Mouse (Mus musculus) megakaryocyte, adult 5-6 weeks (primary cell): Measurements from ENCODE around the gene Treh. TPM values are rescaled to one million over a fixed set of nuclear protein-coding genes. Genes with fewer than 3 reads are reported as not detected.
A peak's percentile ranks its signal among the peaks of the same experiment; 100 is the strongest.
"Not testable (repeated sequence)": the region's sequence is repeated elsewhere in the genome, so short reads cannot be mapped to it uniquely, and the experiment has no call there.

Experiments
- ATAC-seq: 2 replicates; pipeline ENCODE4 v1.8.0; 2016; ENCODE audit warnings: mild to moderate bottlenecking, inconsistent platforms; ENCODE audit not compliant: poor library complexity, severe bottlenecking
- total RNA-seq, 2 experiments: library from RNA; stranded (forward) in 1 of 2; stranded (reverse) in 1 of 2; fragments of 153-499, 151-499 nt in 1 of 2; fragments of 221-1000, 200-1000 nt in 1 of 2; gene quantifications; 2 replicates each; pipeline versions ENCODE4 v1.2.3 to v1.2.4; 2015 to 2017

Gene Treh
- total RNA-seq (2015) (not detected in 2 replicates), total RNA-seq (2017) (not detected in 2 replicates)

DNA sequence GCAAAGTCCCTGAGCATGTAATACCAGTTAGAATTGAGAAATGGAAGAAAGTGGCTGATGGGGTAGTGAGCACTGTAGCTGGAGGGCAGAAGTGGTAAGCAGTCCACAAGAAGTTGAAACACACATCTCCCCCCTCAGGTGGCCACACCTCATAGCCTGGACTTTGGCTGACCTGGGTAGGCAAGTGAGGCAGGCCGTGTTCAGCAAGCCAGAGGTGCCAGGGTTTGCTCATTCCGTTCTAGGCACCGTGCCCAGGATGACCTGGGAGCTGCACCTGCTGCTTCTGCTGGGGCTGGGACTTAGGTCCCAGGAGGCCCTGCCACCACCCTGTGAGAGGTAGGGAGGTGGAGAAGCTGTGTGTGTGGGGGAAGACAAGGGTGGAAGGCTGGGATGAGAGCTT is at the start of gene Treh:
Treh (plus strand) TSS at position 229 of the 400 bp plus-strand sequence.
- no peak for ATAC-seq

- no peak for ATAC-seq
These were observed 48.6 kb upstream of the Treh start for GRCm38 (mm10) chr9:44624390-44624789.

- ATAC-seq, result no peak
These were observed 46.8 kb upstream of the Treh start for GRCm38 (mm10) chr9:44626268-44626667.

DNA sequence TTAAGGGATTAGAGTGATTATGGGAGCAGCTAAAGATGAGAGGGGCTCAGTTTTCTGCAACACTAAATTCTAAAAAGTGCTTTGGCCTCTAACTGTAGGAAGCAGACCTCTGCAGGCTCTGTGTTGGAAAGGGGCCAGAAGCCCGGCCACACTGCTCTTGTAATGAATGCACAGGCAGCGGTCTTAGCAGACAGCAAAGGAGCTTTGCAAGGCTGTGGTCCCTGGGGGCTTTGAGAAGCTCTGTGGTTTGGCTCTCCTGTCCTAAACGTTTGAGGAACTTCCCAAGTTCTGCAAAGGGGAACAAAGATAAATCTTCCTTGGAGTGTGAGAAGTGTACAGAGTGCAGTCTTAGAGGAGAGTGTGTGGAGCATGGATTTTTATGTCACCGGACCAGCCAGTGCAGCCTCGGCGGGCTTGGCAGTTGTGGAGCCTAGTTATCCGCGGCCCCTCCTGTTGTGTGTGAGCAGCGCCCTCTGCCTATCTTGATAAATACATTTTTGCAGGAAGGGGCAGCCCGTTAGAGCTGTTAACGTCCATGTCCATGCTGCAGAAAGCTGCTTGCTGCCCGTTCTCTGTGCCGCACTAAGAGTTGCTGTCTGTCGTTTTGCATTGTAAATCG is 35.4 kb upstream of the Treh start:
- peak; percentile 40; the same call in 1 of the 2 replicates for ATAC-seq

DNA sequence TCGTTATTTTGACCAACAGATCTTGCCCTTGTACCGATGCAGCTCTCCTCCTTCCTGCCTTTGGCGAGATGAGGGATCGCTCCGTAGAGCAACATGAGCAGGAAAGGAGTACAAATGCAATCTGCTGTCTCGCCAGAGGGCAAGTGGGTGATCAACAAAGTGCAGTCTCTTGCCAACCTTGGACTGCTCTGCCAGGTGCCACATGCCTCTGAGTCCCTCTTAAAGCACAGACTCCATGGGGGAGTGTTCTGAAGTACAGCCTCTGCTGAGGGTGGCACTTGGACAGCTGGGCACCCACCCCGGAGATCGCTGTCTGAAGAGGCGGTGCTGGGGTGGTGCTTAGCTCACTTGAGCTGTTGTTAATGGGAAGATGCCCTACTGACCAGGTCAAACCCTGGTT is 34.3 kb upstream of the Treh start:
- ATAC-seq, result 0 out of 2 replicates have a peak, but pooled peaks have one; percentile 18

- ATAC-seq, result not testable (repeated sequence)
These were observed 33.0 kb upstream of the Treh start for GRCm38 (mm10) chr9:44640028-44640427.

DNA sequence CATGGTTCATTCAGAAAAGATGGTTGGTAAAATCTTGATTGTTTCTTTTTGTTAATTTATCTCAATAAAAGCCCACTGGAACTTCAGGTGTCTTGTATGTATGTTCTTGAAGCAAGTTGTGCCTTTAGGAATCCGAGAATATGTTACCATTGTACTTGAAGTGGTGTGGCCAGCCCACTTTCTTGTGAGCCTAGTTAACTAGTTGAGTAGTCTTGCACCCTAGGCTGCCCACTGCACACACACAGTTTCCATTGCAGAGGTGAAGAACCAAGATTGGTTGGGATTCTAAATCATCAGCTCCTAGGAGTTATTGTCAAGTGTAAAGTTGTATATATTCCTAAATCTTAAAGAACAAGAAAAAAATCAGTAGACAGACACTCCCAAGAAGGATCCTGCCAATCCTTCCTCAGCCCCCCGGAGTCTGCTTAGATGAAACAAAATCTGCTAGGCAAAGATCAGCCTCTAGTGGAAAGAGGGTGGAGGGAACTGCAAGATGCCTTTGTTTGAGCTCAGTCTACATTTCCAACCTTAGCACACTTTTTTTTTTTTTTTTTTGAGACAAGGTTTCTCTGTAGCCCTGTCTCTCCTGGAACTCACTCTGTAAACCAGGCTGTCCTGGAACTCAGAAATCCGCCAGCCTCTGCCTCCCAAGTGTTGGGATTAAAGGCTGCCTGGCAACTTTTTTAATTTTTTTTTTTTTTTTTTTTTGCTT is 32.2 kb upstream of the Treh start:
- ATAC-seq, result no peak

GRCm38 (mm10) chr9:44641616-44642015 is 31.4 kb upstream of the Treh start:
- ATAC-seq, result no peak

- no peak for ATAC-seq
These were observed 29.9 kb upstream of the Treh start for GRCm38 (mm10) chr9:44643103-44643502.

DNA sequence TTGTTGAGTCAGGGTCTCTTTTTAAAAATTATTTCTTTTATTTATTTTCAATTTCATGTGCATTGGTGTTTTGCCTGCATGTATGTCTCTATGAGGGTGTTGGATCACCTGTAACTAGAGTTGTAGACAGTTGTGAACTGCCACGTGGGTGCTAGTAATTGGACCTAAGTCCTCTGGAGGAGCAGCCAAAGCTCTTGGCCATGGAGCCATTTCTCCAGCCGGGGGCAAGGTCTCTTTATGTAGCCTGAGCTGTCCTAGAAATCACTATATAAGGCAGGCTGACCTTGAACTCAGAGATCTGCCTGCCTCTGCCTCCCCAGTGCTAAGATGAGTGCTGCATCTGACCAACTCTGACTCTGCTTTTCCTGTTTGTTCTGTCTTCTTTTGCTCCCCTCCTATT is 28.8 kb upstream of the Treh start:
- ATAC-seq, result no peak

- ATAC-seq, result no peak
These were observed 27.6 kb upstream of the Treh start for GRCm38 (mm10) chr9:44645481-44645880.

DNA sequence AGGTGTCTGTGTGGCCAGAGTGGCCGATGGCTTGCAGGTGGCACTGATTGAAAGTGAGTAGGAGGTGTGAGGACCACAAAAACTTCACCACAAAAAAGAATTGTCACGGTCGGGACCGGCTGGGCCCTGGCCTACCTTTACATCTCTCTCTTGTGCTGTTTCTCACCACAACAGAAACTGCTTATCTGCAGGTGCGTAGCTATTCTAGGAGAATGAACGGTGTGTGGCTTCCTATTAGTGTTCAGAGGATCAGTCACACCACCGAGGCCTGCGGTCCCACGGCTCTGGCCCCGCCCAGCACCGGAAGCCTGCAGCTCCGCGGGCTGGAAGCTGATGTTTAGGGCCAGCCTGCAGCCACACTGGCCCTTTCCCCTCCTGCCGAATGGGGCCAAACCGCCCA is 27.1 kb upstream of the Treh start:
- peak; percentile 93 for ATAC-seq

- no peak for ATAC-seq
These were observed 26.7 kb upstream of the Treh start for GRCm38 (mm10) chr9:44646366-44646765.

- no peak for ATAC-seq
These were observed 26.0 kb upstream of the Treh start for GRCm38 (mm10) chr9:44647026-44647425.

GRCm38 (mm10) chr9:44647656-44648055 is 25.4 kb upstream of the Treh start:
- ATAC-seq, result no peak

DNA sequence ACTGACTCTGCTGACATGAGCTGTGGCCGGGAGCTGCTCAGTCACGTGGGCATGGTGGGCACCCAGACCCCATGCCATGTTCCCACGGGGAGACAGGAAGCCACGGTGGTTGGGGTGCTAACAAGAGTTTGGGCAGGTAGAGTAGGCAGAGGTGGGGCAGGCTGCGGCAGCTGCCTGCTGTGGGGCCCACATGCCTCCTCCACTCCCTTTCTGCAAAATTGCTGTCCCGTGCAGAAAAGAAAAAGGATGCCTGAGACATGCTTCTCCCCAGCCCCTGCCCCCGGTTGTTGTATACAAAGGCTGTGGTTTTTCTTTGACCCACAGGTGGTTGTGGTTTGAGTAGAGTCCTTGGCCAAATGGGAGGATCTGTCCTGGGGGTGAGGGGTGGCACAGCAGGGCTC is 24.2 kb upstream of the Treh start:
- no peak for ATAC-seq

DNA sequence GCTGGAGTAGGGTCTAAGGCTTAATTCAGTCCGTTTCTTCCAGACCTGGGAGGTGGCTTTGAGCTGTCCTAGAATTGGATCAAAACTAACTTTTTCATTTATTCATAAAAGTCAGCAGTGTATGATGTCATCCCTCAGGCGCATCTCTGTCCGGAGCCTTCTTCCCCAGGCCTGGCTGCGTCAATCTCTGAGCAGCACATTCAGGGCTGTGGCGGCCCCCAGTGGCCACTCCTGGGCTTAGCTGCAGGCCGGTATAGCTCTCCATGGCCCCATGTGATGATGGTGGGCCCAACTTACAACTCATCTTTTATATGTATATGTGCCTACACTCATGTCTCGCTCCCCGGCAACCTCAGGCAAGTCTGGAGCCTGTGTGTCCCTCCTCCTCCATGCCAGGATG is 21.0 kb upstream of the Treh start:
- peak; percentile 88 for ATAC-seq

DNA sequence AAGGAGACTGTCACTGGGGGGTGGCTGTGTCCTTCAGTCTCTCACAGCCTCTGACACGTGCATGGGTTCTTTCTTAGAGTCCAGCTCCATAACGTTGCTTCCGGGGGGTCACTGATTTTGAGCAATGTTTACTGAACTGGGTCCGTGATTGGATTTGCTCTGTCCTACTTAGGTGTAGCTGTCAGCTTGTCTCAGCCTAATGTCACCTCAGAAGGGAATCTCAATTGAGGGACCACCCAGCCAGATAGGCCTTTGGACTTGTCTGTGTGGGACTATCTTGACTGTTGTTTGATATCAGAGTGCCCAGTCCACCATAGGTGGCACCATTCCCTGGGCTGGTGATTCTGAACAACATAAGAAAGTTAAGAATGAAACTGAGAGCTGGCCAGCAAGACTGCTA is 19.1 kb upstream of the Treh start:
- ATAC-seq, result no peak

DNA sequence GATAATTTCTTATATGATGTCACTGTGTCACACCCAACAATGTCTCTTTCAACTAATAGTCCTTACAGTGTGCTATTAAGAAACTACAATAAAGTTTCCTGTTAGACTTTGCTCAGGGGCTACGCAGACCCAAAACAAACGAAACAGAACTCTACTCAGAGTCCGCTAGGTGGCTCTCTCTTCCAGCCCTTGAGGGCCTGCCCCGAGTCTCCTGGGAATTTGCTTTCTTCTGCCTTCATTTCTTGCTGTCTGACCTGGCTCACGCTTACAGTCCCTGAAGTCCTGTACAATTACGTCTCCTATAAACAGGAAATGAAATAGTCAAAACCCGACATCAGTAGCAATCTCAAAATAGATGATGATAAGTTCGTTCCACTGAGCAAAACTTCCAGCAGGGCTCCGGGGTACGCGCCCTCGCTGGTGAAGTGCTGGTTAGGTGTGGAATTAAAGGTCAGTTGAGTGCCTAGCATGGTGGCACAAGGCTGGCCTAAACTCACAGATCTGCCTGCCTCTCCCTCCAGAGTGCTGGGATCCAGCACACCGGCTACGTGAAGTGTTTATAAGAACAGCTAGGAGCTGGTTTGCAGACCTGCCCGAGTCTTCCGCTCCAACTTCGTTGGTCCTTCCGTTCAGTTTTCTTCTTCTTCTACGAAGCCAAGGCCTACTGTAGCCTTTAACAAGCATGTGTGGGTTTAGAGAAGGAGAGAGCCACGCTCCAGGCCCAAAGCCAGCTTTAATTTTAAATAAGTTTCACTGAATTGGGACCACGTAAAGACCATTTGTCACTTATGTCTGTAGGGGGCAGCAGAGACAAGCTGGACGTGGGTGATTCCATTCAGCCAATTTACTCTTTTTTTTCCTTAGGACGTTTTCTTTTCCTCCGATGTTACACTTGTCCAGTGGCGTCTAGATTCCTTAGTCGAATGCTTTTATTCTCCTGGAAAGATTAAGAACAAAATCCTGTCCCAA is 17.7 kb upstream of the Treh start:
- ATAC-seq, result peak; percentile 75

DNA sequence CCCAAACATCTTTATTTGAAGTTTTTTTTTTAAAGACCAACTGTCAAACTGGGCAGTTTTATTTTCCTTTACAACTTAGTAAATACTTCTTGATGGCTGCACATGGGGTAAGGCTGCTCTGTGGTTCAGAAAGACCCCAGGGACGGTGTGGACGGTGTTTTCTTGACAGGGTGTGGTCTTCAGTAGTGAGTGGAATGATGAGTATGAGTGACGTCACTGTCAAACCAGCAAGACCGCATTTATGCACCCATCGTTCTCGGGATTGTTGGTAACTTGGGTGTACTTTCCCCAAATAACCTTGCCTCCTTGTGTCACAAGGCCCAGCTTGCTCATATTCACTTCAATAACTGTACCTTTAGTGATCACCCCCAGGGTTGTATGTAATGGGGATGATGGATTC is 9.3 kb upstream of the Treh start:
- no peak for ATAC-seq

DNA sequence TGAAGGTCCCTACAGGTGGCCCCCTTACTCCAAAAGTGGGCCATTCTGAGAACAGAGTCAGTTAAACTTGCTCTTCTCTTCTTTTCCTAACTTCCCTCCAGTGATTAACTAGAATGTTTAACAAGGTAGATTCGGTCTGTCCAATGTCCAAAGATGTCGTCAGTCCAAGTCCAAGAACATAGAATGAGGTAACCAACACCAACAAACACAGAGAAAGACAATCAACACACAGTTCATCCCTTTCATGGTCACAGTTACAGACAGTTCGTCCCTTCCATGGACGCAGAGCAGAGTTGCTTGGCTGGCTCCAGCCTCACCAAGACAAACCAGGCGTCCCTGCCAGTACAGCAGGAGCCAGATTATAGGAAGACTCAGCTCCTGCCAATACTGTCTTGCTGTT is 1.6 kb upstream of the Treh start:
- no peak for ATAC-seq
